Mouse (Mus musculus): ENCODE measurements around the gene Tsen15.

Tsen15 gene

GRCm38 (mm10) chr1:152384589-152384988 is 1.9 kb downstream of the Tsen15 start:
- DNase-seq = no peak

GRCm38 (mm10) chr1:152378311-152378710 is 8.2 kb downstream of the Tsen15 start:
- no peak for DNase-seq

- peak; percentile 68 for DNase-seq
Measured at GRCm38 (mm10) chr1:152369139-152369538, 17.3 kb downstream of the Tsen15 start.

- peak; percentile 31 for DNase-seq
Measured at GRCm38 (mm10) chr1:152368311-152369088, 18.0 kb downstream of the Tsen15 start.

- no peak for DNase-seq
Measured at GRCm38 (mm10) chr1:152356721-152357120, 29.8 kb downstream of the Tsen15 start.

- DNase-seq = peak; percentile 80
Measured at GRCm38 (mm10) chr1:152347946-152348345, 38.5 kb downstream of the Tsen15 start.

GRCm38 (mm10) chr1:152324024-152324423 is 62.5 kb downstream of the Tsen15 start:
- no peak for DNase-seq
